Mouse (Mus musculus) T-helper 1 cell (primary cell): ENCODE measurements around the gene Scap.
"Not testable (repeated sequence)": the region's sequence is repeated elsewhere in the genome, so short reads cannot be mapped to it uniquely, and the experiment has no call there.

Experiments used
- in situ Hi-C: fragments of 300-600 bp; cut with MboI, MseI; formaldehyde crosslinking; loops from one replicate; pipeline ENCODE4 v1.15.1; 2025; ENCODE audit warnings: high pct_unique_total_duplicates

Scap gene

DNA sequence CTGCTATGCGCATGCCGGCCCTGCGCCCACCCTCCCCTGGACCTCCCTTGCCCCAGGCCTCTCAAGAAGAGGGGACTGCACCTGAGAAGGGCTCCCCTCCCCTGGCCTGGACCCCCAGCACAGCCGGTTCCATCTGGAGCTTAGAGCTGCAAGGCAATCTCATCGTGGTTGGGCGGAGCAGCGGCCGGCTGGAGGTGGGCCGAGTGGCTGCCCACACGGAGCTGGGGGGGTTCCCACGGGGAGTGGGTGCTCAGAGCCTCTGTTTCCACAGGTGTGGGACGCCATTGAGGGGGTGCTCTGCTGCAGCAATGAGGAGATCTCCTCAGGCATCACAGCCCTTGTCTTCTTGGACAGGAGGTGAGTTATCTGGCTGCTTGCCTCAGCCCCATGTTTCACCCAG is 48.2 kb downstream of the Scap start:
- in situ Hi-C loops, result no loop called here

DNA sequence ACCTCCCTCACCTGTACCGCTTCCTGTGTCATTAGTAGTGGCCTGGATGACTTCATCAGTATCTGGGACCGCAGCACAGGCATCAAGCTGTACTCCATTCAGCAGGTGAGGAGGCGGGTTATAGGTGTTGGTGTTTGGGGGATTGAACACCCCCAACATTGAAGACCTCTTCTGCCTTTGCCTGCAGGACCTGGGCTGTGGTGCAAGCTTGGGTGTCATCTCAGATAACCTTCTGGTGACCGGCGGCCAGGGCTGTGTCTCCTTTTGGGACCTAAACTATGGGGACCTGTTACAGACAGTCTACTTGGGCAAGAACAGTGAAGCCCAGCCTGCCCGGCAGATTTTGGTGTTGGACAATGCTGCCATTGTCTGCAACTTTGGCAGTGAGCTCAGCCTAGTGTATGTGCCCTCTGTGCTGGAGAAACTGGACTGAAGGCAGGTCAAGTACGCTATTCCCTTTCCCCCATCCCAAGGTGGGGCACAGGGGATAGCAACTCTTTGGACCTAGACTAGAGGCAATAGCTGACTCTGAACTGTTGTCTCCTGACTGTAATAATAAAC is 51.4 kb downstream of the Scap start:
- in situ Hi-C loops, result no loop called here

DNA sequence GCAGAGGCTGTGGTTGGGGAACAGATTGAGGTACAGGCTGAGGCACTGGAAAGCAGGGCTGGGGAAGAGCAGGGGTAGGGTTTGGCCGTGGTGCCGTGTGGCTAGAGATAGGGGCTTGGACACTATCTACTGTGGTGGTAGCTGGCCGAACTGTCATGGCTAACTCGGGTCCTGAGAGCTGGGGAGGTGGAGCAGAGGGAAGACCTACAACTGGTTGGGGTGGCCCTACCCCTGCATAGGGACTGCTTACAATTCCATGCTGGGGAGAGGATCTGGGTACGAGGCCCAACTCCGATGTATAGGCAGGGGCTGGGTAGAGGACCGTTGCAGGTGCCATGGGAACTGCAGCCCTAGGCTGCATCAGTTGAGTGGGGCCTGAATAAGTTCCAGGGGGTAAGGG is 54.9 kb downstream of the Scap start:
- in situ Hi-C loops, result no loop called here

DNA sequence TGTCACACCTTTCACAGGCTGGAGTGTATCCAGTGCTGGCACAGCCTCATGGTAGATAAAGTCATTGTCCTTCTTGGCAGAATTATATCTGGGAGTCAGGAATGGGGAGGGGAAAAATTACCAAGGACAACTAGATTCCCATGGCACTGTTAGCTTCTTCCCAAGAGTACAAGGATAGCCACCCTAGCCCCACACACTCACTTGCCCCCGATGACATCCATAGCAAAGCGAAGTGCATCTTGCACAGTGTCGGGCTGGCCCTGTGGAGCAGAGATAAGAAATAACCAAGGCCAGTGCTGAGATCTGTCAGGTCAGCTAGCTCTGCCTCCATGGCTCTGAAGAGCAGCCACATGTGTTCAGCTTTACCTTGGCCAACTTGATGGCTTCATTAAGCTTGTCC is 57.8 kb downstream of the Scap start:
- in situ Hi-C loops, result no loop called here

DNA sequence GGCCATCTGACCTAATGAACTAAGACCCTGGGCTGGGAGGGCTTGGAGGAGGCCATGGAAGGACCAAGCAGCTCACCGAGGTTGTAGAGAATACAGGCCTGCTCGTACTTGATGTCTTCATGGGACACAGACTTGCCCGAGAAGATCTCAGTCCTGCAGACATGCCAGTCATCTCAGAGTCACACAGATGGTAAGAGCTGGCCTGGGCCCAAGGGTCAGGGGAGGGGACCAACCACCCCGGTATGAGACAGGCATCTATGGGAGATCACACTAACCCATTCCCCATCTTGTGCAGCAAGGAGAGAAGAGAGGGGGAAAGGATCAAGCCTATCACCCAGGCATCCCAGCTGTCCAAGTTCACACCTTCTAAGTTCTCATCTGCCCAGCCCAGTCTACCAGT is 60.2 kb downstream of the Scap start:
- in situ Hi-C loops, result no loop called here

DNA sequence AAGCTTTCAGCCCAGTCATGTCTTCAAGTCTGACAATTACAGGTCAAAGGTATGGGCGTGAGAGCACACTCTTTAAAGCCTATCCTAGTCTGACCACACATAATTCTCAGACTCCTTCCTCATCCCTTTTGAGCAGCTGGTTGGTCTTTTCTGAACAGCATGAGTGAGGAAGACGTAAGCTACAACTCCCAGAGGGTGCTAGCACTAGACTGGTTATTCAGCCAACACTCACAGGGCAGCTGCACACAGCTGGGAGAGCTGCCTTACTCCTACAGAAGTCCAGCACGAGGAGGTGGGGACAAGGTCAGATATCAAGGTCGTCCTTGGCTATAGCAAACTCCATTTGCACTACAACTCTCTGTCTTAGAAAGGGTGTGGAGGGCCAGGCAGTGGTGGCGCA is 67.6 kb downstream of the Scap start:
- in situ Hi-C loops, result no loop called here

DNA sequence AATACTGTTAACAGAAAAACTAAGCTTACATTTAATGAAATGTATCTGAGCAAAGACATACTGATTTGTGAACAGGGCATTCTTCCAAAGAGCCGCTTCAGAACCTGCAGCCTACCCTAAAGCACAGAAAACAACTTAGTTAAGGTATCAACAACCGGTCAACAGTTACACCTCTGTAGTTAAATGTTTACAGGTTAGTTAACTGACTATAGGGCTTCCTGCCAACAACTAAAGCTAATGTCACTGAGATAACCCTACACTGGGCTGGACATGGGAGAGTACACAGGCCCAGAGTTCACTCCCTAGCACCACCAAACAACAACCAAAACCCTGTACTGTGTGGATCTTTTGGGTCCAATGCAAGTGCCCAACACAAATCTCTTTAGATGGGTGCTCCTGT is 69.6 kb downstream of the Scap start:
- in situ Hi-C loops, result no loop called here

DNA sequence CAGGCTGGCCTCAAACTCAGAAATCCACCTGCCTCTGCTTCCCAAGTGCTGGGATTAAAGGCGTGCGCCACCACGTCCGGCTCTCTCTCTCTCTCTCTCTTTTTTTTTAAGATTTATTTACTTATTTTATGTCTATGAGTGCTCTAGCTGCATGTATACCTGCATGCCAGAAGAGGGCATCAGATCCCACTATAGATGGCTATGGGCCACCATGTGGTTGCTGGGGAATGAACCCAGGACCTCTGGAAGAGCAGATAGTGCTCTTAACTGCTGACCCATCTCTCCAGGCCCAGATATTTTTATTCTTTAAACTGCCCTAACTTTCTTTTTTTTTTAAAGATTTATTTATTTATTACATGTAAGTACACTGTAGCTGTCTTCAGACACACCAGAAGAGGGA is 70.2 kb downstream of the Scap start:
- in situ Hi-C loops, result not testable (repeated sequence)

DNA sequence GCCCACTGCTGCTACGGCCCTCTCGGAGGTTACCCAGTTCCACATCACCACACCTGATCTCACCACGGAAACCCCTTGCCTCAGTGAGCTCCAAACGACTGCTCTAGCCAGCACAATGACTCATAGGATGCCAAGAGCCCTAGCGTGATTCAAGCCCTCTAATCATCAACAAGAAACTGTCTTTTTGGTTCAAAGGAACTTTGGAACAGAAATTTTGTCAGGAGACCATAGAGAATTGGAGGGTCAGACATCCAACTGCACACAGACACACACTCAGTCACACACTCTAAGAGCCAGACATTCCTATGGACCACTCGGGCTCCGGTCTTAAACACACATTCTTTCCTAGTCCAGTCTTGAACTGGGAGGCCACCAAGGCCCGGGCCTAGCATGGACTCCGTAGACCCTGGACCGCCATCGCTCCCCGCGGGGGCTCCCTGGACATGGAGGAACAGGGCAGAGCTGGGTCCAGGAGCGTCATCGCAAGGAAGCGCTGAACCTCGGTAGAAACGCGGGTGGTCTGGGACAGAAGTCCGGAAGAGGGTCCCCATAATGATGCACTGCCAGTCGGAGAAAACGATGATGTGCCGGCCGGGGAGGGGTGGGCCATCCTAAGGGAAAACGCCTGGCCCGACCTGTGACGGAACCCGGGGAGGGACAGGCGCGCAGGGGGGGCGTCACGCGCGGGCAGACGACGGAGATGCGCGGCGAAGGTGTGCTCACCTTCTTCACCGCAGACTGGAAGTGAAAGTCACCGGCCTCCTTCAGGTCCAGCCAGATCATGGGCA is 74.4 kb downstream of the Scap start:
- in situ Hi-C loops, result no loop called here

DNA sequence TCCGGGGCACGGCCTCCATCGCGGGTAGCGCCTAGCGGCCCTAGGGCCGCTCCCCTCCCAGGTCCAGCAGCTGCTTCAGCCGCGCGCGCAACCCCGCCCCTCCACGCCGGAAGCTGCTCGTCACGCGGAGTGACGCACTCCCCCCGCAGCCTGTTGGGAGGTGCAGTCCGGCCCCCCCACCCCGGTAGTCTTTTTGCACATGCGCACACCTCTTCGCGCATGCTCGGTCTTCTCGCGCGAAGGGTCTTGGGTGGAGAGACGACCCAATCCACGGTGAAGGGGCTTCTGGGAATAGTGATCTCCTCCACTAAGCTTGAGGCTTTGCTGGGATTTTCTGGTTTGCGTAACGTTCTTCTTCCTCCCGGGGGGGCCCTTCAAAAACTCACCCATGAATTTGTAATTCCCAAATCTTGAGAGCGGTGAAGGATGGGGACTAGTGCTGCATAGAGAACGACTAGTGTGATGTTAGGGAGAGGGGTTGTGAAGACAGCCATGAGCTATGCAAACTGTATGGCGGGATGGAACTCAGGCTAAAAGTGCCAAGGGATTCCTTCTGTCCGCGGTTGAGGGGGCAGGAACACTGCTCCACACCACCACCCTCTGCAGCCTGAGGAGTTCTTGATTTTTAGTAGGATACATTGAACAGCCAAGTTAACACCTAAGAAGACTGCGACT is 75.1 kb downstream of the Scap start, which contains the start of gene Ptpn23:
Gene Ptpn23, minus strand, starts transcription at position 115 of the 675 bp plus-strand sequence.
- in situ Hi-C loops, result no loop called here

DNA sequence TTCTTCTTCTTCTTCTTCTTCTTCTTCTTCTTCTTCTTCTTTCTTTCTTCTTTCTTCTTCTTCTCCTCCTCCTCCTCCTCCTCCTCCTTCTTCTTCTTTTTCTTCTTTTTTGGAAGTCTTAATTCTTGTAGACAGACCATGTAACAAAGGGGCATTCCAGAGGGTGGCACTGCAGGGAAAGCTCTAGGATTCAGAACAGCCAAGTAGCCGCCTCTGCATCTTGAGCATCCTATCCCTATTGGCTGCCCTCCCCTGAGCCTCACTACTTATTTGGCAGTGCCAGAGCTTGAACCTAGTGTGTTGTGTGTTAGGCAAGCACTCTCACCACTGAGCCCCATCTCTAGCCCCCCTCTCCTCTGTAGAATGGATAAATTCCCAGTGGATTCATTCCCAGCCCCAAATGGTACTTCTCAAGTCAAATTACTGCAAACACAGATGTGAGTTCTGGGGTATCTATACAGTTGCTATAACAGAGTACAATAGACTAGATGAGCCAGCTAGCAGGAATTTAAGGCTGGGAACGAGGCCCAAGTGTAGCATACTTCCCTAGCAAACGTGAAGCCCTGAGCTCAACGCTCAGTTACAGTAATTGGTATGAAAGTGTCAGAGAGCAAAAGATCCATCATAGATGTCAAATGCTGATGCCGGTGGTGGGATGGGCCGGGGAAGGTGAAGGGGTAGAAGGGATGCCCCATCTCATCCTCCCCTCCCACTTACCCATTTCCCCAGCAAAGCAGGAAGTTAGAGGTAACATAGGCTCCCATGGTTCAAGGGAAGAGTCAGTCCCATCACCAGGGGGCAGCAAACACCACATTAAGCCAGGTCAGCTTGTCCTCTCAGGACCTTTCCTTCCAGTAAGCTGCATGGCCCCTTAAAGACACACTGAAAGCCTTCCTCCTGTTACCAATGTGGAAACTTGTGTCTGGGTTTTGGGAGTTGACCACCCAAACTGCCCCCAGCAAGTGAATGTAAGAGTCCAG is 78.1 kb downstream of the Scap start:
- in situ Hi-C loops, result no loop called here

DNA sequence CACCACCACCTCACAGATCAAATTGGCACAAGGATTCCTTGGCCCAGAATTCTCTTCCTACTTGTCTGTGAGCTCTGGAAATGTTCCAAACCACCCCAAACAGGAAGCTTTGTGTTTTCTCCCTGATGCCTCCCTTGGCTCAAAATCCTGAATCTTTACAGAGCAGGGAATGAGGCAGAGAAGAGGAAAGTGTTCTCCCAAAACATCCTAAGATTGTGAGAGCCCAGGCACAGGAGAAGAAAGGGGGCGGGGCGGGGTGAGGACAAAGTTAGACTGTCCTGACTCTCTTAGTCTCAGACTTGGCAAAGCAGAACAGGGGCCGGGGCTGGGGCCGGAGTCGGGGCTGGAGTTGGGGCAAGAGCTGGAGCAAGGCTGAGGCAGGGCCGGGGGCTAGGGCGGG is 79.8 kb downstream of the Scap start:
- in situ Hi-C loops, result no loop called here

DNA sequence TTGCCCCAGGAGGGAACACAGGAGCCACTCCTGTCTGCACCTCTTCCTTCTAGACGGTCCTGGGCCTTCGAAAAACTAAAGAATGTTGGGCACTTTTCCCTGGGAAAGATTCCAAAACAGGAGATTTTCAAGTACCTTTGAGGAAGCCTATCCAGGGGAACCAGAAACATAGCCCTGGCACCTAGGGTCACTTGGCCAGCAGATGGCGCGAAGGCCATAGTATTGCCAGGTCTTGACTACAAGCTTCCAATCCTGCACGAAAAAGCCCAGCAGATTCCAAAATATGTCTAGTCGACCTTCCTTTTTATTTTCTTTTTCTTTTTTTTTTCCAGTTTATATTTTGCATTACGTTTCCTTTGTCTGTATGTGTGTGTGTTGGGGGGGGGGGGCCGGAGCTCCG is 80.7 kb downstream of the Scap start:
- in situ Hi-C loops, result no loop called here

DNA sequence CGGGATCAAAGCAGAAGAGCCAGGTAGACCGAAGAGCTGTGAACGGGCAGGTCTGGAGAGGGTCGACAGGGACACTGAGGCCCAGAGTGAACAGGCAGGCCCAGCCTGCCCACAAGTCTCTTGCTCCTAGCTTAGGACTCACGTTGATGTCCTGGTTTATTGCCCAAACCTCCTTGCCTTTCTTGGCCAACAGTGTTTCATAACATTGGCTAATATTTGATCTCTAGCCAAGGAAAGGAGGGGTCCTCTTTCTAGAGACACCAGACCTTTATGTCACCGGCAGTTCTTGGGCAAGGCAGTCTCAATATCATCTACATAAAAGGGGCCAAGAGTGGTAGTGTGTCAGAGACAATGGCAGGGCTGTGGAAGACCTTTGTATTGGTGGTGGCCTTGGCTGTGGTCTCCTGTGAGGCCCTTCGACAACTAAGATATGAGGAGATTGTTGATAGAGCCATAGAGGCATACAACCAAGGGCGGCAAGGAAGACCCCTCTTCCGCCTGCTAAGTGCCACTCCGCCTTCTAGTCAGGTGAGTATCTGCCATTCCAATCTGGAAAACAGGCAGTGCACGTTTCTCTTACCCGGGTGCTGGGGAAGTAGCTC is 86.5 kb downstream of the Scap start, which contains the start of gene Ngp:
Gene Ngp, plus strand, starts transcription at position 237 of the 602 bp plus-strand sequence.
- in situ Hi-C loops, result no loop called here

DNA sequence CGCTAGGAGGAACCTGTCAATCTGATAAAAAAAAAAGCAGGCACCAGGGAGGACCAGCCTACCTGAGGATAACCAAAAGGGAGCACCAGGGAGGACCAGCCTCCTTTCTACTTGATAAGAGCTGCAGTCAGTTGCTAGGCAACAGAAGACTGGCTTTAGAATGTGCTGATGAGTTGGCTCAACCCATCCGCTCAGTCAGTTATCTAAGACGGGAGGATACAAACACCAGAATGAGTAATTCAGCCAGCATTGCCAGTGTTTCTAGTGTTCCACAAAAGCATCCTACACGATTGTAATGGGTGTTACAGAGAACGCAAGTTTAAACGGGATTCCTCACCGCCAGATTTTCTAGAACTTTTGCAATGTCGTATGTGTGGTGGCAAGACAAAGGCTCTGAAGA is 98.2 kb downstream of the Scap start:
- in situ Hi-C loops, result no loop called here

DNA sequence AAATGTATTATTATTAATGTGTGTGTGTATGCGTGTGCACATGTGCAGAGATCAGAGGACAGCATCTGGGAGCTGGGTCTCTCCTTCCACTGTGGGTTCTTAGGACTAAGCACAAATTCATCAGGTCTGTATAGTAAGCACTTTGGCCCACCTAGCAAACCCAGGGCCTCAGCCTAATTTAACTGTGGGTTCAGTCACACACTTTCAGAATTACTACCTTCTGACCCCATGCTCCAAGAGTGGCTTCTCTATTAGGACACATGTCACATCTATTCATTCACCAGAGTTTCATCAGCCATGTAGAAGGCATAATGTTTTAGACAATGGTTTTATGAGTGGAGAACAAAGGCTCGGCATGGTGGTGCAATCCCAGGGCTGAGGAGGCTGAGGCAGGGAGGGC is 100.0 kb downstream of the Scap start:
- in situ Hi-C loops, result no loop called here
